Mouse (Mus musculus) left cerebral cortex, adult 8-10 months (tissue): ENCODE measurements at regions not wholly inside any gene's neighbourhood (a gene's known extent, or its start where the extent isn't known, plus 50 kb on each side); places are given as distances from the start of the nearest gene placed in this dataset.

Experiments
- DNase-seq, 2 experiments: peaks; one replicate each; pipeline ENCODE4 v3.0.0; 2022; ENCODE audit warnings: low spot score in 2 of 2

GRCm38 (mm10) chr13:29136231-29136630 lies 182.7 kb upstream of the Sox4 start:
- no peak for DNase-seq

DNA sequence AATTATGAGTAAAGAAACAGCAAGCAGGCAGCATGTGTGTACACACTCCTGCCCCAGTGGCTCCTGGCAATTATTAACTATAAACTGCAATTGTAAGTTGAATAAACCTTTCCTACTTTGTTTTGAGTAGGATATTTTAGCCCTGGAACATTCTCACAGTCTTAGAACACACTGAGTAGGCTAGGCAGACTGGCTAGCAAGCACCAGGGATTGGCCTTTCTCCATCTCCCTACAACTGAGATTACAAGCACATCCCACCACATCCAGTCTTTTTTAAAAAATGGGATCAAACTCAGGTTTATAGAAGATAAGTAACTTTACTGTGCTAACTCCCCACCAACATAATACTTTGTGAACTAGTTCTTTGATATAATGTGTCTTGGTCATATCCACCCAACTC lies 174.0 kb upstream of the Sox4 start:
- no peak for DNase-seq

- no peak for DNase-seq
Observed at GRCm38 (mm10) chr13:29123477-29123876, 170.0 kb upstream of the Sox4 start.

- no peak for DNase-seq
Observed at GRCm38 (mm10) chr13:29121121-29121520, 167.6 kb upstream of the Sox4 start.

GRCm38 (mm10) chr13:29119357-29119756 lies 165.8 kb upstream of the Sox4 start:
- DNase-seq = peak in 1 of 2 experiments; percentile 8

DNA sequence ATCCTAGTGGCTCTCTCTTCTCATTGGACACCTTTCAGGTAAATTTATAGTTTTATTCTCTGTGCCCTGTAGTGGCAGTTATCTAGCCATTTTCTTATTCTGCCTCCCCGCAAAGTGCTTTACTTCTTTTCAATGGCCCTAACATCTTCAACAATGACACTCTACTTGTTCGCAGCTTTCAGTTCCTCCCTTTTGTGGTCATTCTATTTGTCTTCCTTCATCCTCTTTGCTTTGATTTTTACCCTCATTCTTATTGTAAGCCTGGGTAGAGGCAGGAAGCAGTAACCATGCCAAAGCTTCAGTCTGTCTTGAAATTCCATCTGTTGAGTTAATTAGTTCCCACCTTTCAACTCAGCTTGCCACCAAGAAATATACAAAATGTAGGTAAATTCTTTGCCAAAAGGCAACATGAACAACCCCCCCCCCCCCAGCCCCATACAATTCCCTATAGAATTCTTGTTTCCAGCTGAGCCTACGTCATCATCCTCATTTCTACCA lies 161.5 kb upstream of the Sox4 start:
- no peak for DNase-seq

GRCm38 (mm10) chr13:29110127-29110526 lies 156.6 kb upstream of the Sox4 start:
- DNase-seq = no peak

GRCm38 (mm10) chr13:29109064-29109856 lies 155.7 kb upstream of the Sox4 start:
- DNase-seq = no peak

DNA sequence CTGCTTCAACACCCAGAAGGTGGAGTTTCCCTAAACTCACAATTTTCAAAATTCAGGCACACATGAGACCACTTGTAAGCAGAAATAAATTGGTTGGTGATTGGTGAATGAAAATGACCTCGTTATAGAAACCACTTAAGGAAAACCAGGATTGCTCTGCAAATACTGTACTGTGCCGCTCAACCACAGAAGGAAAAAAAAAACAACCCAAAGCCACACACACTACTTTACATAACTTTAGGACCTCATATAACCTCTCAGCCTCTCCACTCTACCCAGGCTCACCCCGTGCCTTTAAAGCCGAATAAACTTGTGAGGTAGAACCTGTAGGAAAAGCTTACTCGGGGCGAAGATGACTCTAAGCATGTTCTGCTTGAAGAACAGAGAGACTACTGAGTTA lies 154.7 kb upstream of the Sox4 start:
- DNase-seq = no peak

- no peak for DNase-seq
Observed at GRCm38 (mm10) chr13:29092166-29092565, 138.7 kb upstream of the Sox4 start.

GRCm38 (mm10) chr13:29086854-29087253 lies 133.3 kb upstream of the Sox4 start:
- DNase-seq = no peak

- DNase-seq = no peak
Observed at GRCm38 (mm10) chr13:29081064-29081463, 127.6 kb upstream of the Sox4 start.

DNA sequence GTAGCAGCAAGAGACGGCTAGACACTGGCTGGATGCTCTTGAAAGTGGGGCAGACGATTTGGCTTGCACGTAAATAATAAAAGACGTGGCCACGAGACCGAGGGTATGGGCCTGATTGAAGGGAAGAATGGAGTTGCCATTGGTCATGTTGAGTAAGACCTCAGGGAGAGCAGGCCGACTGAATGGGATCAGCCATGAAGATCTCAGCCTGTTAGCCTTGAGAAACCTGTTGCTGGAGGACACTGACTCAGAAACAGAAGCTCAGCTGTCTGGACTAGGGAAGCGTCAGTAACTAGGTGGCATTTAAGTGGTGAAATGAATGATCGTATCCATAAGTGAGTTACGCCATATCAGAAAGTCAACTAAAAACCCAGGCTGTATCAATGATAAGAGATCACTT lies 126.3 kb upstream of the Sox4 start:
- DNase-seq = no peak

- no peak for DNase-seq
Observed at GRCm38 (mm10) chr13:29073630-29074029, 120.1 kb upstream of the Sox4 start.

DNA sequence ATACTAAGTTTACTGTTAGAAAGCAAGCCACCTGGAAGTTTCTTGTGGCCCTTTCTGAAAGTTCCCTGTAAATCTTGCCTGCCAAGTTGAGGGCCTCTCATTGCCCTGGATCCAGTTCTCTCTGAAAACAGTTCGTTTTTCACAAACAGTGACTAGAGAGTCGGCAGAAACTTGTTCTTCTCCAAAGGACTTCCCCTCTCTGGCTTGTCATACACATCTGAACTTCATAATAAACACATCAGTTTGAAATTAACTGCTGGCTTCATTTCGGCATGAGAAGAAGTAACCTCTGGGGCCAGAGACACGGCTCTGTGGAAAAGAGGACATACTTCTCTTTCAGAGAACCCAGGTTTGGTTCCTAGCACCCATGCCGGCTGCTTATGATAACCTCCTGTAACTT lies 110.4 kb upstream of the Sox4 start:
- DNase-seq = no peak

- no peak for DNase-seq
Observed at GRCm38 (mm10) chr13:29058685-29059084, 105.2 kb upstream of the Sox4 start.

- DNase-seq = no peak
Observed at GRCm38 (mm10) chr13:29049730-29050129, 96.2 kb upstream of the Sox4 start.

GRCm38 (mm10) chr13:29048990-29049576 lies 95.6 kb upstream of the Sox4 start:
- DNase-seq = no peak

DNA sequence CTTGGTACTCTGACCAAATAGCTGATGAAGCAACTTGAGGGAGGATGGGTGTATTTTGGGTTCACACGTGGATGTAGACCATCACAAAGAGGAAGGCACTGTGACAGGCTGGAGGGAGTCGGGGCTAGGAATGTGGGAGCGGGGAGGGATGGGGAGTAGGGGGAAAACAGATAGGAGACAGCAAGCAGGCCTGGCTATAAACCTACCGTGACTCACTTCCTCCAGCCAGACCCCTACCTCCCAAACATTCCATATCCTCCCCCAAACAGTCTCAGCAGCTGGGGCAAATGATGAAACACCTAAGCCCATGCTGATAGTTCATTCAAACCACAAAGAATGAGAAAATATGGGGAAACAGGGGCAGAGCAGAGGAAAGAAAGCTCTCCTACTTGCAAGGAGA lies 91.1 kb upstream of the Sox4 start:
- DNase-seq = no peak

DNA sequence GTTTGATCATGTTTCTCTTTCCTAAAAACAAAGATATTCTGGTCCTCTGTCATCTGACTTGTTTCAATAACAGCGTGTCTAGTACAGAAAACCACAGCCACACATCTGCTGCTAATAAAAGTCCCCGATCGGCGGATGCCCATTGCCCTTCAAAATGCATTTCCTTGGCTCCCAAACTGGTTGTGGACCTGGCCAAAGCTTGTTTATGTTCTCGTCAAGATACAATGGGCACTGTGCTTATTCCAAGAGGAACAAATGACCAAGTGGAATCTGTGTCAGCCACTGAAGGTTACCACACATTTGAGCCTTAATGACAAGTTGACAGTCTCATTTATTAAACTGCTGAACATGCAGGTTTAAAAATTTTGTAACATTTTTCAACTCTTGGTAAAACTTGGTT lies 86.8 kb upstream of the Sox4 start:
- DNase-seq = no peak

DNA sequence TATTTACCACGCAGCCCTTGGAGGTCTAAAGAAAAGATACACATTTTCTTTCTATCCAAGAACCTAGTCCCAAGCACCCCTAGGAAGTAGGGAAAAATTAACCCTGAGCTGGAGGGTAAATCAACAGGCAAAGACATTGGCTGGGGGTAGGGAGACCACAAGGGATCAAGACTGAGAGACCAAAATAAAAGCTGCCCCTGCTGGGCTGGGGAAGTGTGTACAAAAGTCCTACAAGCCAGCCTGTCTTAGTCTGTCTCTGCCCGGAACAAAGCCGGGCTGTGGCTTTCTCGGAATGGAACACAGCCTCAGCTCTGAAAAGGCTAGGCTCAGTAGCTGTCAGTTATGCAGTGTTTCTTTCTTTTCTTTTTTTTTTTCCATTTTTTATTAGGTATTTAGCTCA lies 81.4 kb upstream of the Sox4 start:
- DNase-seq = no peak

GRCm38 (mm10) chr13:29034444-29034843 lies 80.9 kb upstream of the Sox4 start:
- no peak for DNase-seq

GRCm38 (mm10) chr13:29027146-29027545 lies 73.6 kb upstream of the Sox4 start:
- no peak for DNase-seq
